Mouse (Mus musculus): ENCODE measurements at regions not wholly inside any gene's neighbourhood (a gene's known extent, or its start where the extent isn't known, plus 50 kb on each side); places are given as distances from the start of the nearest gene placed in this dataset.

DNA sequence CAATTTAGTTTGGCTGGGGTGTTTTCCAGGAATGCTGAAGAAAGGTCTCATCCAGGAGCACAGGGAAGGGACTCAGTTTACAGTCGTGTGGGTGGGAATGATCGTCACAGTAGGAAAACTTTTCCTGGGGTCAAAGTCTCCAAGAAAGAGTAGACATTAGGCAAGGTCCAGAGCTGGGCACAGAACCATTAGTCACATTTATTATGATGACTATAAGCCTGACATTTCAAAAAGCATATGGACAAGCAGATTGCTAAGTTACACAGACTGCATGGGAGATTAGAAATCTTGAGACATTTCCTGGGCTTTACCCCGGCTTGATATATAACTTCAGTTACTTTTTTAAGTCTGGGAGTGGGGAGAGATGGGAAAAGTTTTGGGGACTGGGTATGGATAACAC, 139.6 kb upstream of the Map3k1 start:
- H3K27ac ChIP-seq (ENCODE audit: insufficient read depth, low read depth, low read length), result no peak overlapping the region
- TF ChIP-seq POLR2A (IDR thresholded peaks at IDR 0.05; ENCODE audit: borderline replicate concordance, low read depth, low read length) (no peak), CTCF (IDR thresholded peaks at IDR 0.05; ENCODE audit: low read depth, low read length) (no peak)
- no peak overlapping the region for H3K4me3 ChIP-seq (ENCODE audit: insufficient read depth, low read length)
- peaks cover 28% of the 10 kb centered on the region for H3K4me1 ChIP-seq (ENCODE audit: control insufficient read depth, insufficient read depth, low read length)

DNA sequence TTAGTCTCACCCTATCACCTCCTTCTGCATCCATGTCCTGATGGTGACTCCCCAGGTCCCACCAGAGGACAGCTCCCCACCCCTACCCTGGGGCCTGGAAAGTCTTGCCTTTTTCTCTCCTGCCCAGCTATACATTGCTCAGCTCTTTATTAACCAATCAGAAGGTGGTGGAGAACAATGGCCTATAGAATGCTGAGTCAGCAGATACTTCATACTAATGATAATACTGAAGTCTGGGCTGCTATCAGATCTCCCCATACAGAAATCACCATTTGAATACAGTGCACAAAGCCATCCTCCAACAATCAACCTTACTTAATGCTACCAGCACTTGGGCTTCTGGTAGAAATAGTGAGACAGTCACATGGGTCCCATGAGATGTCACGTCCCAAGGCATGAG, 141.2 kb upstream of the Map3k1 start:
- no peak for TF ChIP-seq POLR2A (IDR thresholded peaks at IDR 0.05; ENCODE audit: borderline replicate concordance, low read depth, low read length)
- no peak for TF ChIP-seq CTCF (IDR thresholded peaks at IDR 0.05; ENCODE audit: low read depth, low read length)

DNA sequence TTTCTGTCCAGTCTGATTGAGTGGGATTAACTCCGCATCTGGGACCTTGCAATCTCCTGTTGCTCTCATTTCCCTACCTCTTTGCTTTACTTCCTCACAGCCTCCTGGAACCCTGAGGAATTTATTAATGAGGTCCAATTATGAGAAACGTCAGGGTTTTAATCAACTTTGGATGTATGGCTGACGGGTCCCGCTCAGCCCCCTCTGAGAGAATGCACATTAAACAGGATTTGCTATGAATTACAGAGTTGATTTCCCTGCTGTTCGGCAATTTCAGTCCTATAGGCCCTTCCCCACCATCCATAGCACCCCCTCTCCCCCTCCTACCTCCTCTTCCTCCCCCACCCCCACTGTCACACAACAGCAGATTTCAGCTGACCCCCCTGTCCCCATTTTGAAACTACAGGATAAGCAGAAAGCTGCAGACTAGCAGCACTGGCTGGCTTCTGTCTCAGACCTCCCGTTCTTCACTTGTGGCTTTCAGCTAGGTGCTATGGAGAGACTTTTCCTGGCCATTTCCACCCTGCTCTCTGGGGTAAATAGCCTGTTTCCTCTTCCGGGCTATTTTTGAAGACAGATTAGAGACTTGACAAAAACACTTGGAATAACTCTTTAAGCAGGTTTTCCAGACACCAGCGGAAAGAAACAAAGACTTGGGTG, 145.2 kb upstream of the Map3k1 start:
- Histone ChIP-seq H3K4me3 (ENCODE audit: insufficient read depth, low read length) (no peak overlapping the region), H3K27ac (ENCODE audit: insufficient read depth, low read depth, low read length) (no peak overlapping the region), H3K4me1 (ENCODE audit: control insufficient read depth, insufficient read depth, low read length) (peaks cover 15% of the 10 kb centered on the region)
- no peak for TF ChIP-seq POLR2A (IDR thresholded peaks at IDR 0.05; ENCODE audit: borderline replicate concordance, low read depth, low read length)
- TF ChIP-seq CTCF (IDR thresholded peaks at IDR 0.05; ENCODE audit: low read depth, low read length), result no peak

More for the DNA sequence above, 141.2 kb upstream of the Map3k1 start:
- no peak overlapping the region for H3K4me3 ChIP-seq (ENCODE audit: insufficient read depth, low read length)
- peaks cover 21% of the 10 kb centered on the region for H3K4me1 ChIP-seq (ENCODE audit: control insufficient read depth, insufficient read depth, low read length)
- H3K27ac ChIP-seq (ENCODE audit: insufficient read depth, low read depth, low read length), result no peak overlapping the region

DNA sequence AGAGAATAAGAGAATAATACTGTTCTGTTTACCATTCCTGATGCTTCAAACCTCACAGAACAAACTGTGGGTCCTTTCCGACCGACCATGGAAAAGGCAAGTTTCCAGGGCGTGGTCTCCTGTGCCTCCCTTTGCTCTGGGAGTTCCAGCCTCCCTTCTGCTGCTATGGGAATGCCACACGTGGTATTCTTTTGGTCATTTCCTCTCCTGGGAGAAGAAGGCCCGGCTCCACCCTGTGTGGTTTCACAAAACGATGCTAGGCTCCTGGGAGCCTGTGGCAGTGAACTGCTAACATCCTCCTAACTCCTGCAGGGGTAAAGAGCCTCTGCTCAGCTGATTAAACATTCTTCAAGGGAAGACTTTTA, 145.7 kb upstream of the Map3k1 start:
- Histone ChIP-seq H3K4me3 (ENCODE audit: insufficient read depth, low read length) (no peak overlapping the region), H3K27ac (ENCODE audit: insufficient read depth, low read depth, low read length) (no peak overlapping the region), H3K4me1 (ENCODE audit: control insufficient read depth, insufficient read depth, low read length) (peaks cover 11% of the 10 kb centered on the region)
- TF ChIP-seq POLR2A (IDR thresholded peaks at IDR 0.05; ENCODE audit: borderline replicate concordance, low read depth, low read length) (no peak), CTCF (IDR thresholded peaks at IDR 0.05; ENCODE audit: low read depth, low read length) (no peak)

DNA sequence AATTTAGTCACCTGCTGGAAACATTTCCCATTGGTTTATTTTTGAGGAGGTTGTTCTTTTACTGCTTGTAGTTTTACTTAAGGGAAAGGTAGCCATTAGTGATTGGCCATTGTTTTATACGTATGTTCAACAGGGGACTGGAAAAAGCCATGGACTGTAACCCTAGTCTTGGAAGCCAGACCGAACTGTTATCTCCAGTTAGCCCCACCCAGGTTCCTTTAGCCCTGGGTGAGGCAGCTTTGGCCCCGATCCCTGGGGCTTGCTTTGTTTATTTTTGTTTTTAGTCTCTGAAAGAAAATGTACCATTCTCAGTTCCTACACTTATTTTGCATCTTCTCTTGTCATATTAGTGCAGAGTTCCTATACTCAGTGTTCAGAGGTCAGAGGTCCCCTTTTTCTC, 148.3 kb upstream of the Map3k1 start:
- no peak for TF ChIP-seq CTCF (IDR thresholded peaks at IDR 0.05; ENCODE audit: low read depth, low read length)
- TF ChIP-seq POLR2A (IDR thresholded peaks at IDR 0.05; ENCODE audit: borderline replicate concordance, low read depth, low read length), result no peak
- no peak overlapping the region for H3K27ac ChIP-seq (ENCODE audit: insufficient read depth, low read depth, low read length)
- H3K4me3 ChIP-seq (ENCODE audit: insufficient read depth, low read length), result no peak overlapping the region
- H3K4me1 ChIP-seq (ENCODE audit: control insufficient read depth, insufficient read depth, low read length), result peaks cover 13% of the 10 kb centered on the region

DNA sequence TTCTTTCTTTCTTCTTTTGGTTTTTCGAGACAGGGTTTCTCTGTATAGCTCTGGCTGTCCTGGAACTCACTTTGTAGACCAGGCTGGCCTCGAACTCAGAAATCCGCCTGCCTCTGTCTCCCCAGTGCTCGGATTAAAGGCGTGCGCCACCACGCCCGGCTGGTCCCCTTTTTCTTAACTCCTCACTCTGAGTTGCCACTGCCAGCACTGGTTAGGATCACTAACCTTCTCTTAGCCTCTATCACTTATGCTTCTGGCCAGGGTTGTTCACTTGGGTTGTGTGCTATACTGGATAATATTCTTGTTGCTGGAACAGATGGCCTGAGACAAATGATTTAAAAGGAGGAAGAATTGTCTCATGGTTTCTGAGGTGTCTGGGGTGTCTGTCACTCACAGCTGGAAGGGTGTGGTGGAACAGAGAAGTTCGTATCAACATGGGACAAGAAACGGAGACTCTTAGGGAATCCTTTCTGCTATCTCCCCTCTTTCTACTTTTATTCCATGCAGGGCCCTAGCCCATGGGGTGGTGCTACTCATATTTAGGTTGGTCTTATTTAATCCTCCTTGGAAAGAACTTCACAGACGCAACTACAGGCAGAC, 149.0 kb upstream of the Map3k1 start:
- H3K27ac ChIP-seq (ENCODE audit: insufficient read depth, low read depth, low read length), result no peak overlapping the region
- no peak for TF ChIP-seq POLR2A (IDR thresholded peaks at IDR 0.05; ENCODE audit: borderline replicate concordance, low read depth, low read length)
- TF ChIP-seq CTCF (IDR thresholded peaks at IDR 0.05; ENCODE audit: low read depth, low read length), result no peak
- H3K4me3 ChIP-seq (ENCODE audit: insufficient read depth, low read length), result no peak overlapping the region
- peaks cover 14% of the 10 kb centered on the region for H3K4me1 ChIP-seq (ENCODE audit: control insufficient read depth, insufficient read depth, low read length)

DNA sequence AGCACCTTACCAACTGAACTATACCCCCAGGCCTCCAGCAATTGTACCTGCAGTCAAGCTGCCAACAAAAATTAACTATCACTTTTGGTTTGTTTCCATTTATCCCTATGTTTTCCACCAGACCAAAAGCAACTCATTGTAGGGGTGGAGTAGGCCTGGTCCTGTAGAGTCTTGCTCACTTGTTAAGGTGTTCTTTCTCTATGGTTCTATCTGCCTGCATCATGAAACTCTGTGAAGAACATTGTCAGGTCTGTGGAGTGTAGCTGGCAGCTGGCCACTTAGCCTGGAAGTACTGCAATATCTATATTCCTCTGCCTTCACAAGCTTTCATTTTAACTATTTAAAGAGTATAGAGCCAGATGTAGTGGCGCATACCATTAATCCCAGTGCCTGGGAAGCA, 149.6 kb upstream of the Map3k1 start:
- Histone ChIP-seq H3K4me3 (ENCODE audit: insufficient read depth, low read length) (no peak overlapping the region), H3K27ac (ENCODE audit: insufficient read depth, low read depth, low read length) (no peak overlapping the region), H3K4me1 (ENCODE audit: control insufficient read depth, insufficient read depth, low read length) (peaks cover 14% of the 10 kb centered on the region)
- TF ChIP-seq CTCF (IDR thresholded peaks at IDR 0.05; ENCODE audit: low read depth, low read length) (no peak), POLR2A (IDR thresholded peaks at IDR 0.05; ENCODE audit: borderline replicate concordance, low read depth, low read length) (no peak)

DNA sequence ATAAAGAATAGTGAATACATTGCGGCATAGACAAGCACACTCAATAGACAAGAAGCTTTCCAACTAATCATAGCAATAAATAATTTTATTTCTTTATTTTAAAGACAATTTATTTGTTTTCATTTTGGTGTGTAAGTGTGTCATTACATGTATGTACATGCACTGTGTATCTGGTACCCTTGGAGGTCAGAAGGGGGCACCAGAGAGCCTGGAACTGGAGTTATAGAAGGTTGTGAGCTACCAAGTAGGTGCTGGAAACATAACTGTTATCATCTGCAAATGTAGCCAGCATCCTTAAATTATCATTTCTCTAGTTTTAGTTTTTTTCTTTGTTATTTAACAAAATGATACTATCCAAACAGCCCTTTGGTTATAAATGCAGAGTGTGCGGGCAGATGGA, 151.2 kb upstream of the Map3k1 start:
- TF ChIP-seq POLR2A (IDR thresholded peaks at IDR 0.05; ENCODE audit: borderline replicate concordance, low read depth, low read length) (no peak), CTCF (IDR thresholded peaks at IDR 0.05; ENCODE audit: low read depth, low read length) (no peak)

DNA sequence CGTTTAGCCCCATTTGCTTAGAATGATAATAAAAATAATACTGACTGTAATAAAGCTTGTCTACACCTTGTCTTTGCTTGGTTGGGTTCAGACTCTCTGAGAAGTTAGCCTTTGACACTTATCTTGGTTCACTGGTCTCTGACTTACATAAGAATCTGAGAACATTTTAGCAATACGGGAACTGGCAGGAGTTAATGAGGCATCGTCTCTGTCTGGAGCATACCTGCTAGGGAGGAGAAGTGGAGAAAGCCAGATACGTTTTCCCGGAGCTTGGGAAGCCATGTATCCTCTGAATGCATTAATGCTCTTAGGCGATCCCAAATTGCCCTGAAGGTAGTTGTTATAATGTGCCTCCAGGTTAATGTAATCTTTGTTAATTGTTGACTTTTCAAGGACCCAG, 152.6 kb upstream of the Map3k1 start:
- no peak overlapping the region for H3K4me3 ChIP-seq (ENCODE audit: insufficient read depth, low read length)
- TF ChIP-seq POLR2A (IDR thresholded peaks at IDR 0.05; ENCODE audit: borderline replicate concordance, low read depth, low read length) (no peak), CTCF (IDR thresholded peaks at IDR 0.05; ENCODE audit: low read depth, low read length) (no peak)
- peaks cover 11% of the 10 kb centered on the region for H3K4me1 ChIP-seq (ENCODE audit: control insufficient read depth, insufficient read depth, low read length)
- no peak overlapping the region for H3K27ac ChIP-seq (ENCODE audit: insufficient read depth, low read depth, low read length)

More for the DNA sequence above, 151.2 kb upstream of the Map3k1 start:
- Histone ChIP-seq H3K4me1 (ENCODE audit: control insufficient read depth, insufficient read depth, low read length) (peaks cover 12% of the 10 kb centered on the region), H3K27ac (ENCODE audit: insufficient read depth, low read depth, low read length) (no peak overlapping the region), H3K4me3 (ENCODE audit: insufficient read depth, low read length) (no peak overlapping the region)

DNA sequence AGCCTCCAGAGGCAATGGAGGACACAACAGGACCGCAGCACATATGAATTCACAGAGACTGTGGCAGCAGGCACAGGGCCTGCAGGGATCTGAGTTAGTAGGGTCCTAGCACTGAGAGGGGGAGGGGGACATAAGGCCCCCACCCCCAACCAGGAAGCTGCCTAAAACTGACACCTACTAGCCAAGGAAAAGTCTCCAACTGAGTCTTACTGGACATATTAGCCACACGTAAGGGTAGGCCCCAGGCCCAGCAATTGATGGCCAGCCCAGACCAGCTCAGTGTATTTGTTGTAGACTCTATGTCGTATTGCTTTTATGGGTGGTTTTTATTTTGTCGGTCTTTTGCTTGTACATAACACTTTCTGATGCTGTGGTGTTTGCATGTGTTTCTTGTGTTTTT, 153.4 kb upstream of the Map3k1 start:
- H3K4me3 ChIP-seq (ENCODE audit: insufficient read depth, low read length), result no peak overlapping the region
- H3K27ac ChIP-seq (ENCODE audit: insufficient read depth, low read depth, low read length), result no peak overlapping the region
- H3K4me1 ChIP-seq (ENCODE audit: control insufficient read depth, insufficient read depth, low read length), result peaks cover 13% of the 10 kb centered on the region
- TF ChIP-seq CTCF (IDR thresholded peaks at IDR 0.05; ENCODE audit: low read depth, low read length) (no peak), POLR2A (IDR thresholded peaks at IDR 0.05; ENCODE audit: borderline replicate concordance, low read depth, low read length) (no peak)
